Mouse (Mus musculus) adrenal gland, adult (tissue): ENCODE data around the gene Fam155a.

Source experiments
- DNase-seq, 2 experiments: peaks; one replicate each; pipeline ENCODE4 v3.0.0; 2022 to 2023; ENCODE audit warnings: low spot score in 1 of 2; ENCODE audit not compliant: inconsistent age in 2 of 2

Fam155a gene

DNA sequence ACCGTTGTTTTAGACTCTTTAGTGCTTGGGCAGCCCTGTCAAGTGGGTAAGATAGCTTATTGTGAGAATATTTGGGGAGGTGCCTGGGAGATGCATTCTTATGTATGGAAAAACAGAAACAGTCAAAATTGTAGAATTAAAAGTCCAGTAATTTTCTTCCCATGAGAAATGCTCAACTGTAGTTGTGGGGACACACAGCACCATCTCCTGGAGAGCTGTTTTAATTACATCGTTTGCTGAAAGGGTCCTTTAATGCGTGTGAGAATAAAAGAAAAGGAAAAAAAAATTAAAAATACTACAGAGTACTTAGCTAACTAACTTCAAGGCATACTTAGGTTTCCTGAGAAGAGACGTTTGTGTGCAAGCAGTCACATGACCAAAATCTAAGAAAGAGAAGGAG, 582.3 kb downstream of the Fam155a start:
- DNase-seq: peak in 1 of 2 experiments; percentile 41

GRCm38 (mm10) chr8:9185200-9185599, 585.8 kb downstream of the Fam155a start:
- no peak for DNase-seq

DNA sequence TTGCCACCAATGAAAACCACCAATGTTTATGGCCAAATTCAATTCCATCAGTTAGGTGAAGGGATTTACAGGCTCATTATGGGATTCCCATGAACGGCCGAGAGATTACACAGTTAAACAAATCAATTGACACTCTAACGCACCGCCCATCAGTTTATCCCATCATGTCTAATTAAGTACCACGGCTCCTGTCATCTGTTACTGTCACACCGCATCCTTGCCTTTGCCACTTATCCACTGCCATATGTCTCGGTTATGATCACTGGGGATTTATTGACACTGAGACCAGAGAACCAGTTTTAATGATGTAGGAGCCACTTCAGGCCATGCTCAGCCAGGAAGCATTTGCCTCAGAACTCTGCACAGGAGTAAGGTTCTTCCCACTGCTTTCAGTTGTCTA, 588.5 kb downstream of the Fam155a start:
- DNase-seq: no peak

GRCm38 (mm10) chr8:9180686-9181315, 590.2 kb downstream of the Fam155a start:
- DNase-seq: peak; percentile 45 to 69

GRCm38 (mm10) chr8:9176974-9177373, 594.0 kb downstream of the Fam155a start:
- DNase-seq: no peak

DNA sequence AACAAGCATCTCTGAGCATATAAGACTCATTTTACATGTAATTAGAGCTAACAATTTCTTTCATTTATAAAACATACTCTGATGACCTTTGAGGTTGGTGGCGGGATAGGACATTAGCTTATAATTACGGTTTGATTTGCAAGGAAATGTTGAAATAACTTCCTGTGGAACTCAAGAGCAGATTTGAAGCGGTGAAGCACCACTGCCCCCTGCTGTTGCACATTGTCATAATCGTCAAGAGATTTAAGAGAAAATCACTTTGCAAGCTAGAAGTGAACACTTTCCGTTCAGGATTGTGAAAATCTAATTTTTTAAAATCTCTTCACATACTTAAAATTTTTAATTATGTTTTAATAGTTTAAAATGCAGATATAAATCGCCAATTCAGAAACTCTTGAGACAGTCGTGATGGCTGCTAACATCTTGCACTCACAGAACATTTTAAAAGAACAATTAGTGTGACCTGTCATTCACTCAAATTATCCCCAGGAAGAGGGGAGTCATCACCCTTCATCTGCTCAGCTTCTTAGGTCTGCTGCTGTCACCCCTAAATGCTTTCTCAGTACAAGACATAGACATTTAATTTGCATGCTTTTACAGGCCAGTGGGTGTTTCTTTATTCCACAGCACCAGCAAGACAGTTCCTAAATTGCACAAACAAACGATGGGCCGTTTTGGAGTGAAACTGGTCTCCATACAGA, 595.9 kb downstream of the Fam155a start:
- DNase-seq: peak; percentile 28 to 83

- no peak for DNase-seq
Observed at GRCm38 (mm10) chr8:9171848-9172247, 599.1 kb downstream of the Fam155a start.

DNA sequence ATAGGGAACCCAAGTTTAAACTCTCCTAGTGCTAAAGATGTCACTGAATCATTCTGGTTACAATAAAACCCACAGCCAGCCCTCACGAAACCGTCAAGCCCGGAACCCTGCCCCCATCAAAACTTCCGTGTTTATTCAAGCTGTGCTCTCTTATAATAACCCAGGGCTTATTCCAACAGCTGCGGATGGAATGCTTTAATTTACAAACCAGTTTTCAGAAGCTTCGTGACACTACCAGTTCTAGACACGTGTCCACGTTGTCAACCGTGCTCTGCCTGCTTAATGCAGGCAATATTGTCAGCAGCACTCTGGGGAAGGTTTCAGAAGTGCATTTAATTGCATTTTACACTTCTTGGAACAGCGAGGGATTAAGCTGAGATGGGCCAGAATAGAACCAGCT, 603.0 kb downstream of the Fam155a start:
- DNase-seq: no peak

DNA sequence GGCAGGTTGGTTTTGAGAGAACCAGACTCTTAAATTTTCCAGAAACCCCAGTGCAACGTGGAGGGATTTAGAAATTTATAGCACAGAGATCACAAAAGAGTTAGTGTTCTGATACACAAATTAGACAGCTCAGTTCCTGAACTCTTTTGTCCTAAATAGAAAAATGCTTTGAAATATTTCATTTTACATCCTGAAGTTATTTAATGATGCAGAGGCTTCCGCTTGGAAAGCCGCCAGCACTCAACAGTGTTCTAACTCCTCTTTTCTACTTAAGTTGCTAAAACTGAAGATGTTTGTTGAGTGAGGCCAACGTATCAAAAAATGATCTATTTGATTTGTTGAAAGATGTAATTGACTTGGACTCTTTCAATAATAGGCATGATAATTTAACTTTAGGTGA, 609.4 kb downstream of the Fam155a start:
- DNase-seq: no peak

DNA sequence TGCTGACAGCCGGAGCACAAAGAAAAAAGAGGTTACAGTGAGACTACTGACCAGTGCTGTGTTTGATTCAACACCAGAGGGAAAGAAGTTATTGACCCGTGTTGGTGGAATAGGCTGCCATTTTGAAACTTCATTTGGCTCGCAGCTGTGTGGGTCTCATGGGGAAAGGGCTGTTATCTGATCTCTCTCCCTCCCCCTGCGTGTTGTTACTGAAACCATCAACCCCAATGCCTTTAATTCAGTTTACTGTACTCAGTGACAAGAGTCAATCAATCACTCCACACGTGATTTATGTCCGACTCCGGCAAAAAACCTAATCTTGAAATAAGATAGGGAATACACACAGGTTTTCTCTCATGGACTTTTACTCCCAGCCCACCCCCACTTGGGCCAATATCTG, 611.6 kb downstream of the Fam155a start:
- DNase-seq: no peak

DNA sequence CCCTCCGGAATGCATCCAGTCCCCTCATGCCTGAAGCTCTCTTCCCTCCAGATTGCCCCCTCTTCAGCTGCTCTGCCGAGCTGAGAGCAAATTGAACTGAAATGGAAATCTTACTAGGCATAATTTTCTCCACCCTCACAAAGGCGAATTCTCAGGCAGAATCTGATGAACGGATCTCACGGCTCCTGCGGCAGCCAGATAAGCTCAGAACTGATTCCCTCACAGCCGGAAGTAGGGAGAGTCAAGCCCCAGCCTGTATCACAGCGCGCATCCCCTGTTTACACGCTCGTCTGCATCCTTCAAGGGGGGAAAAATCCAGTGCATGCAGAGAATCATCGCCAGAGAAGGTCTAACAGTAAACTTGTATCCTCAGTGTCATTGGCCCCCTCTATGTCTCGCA, 612.3 kb downstream of the Fam155a start:
- DNase-seq: no peak

- DNase-seq: no peak
Observed at GRCm38 (mm10) chr8:9157141-9157781, 613.7 kb downstream of the Fam155a start.
